Mouse (Mus musculus): ENCODE measurements around the gene Ginm1.

- TF ChIP-seq POLR2A (IDR thresholded peaks at IDR 0.05; ENCODE audit: insufficient read length, low read depth) (no peak), TCF12 (IDR thresholded peaks at IDR 0.05; ENCODE audit: insufficient read depth, poor library complexity, severe bottlenecking) (no peak), USF1 (IDR thresholded peaks at IDR 0.05; ENCODE audit: low read depth) (no peak), MAX (IDR thresholded peaks at IDR 0.05; ENCODE audit: low read depth) (no peak)
Measured at GRCm38 (mm10) chr10:7819603-7820002, 27.0 kb upstream of the Ginm1 start.
